Comparison of ENCODE assay signal across 24 mouse cellular contexts in genomic region chr9:30775161-30775560, GRCm38 (mm10).
A peak's percentile ranks its signal among the peaks of the same experiment; 100 is the strongest.
DNase-seq lines count a peak whose midpoint lies in the region.
"Had no signal": no experiment of that assay in that cellular context is flagged by ENCODE, and none has a peak within 500 bp of the region (broad histone marks: within the 10 kb centered on the region; RNA-seq: fewer than 3 reads in every experiment).

No protein-coding gene starts in this region.

- DNase-seq in heart, embryonic 10.5 days (ENCODE audit: low spot score) = peak; percentile 68
- no peak for DNase-seq in heart, adult 9 months (ENCODE audit: low spot score in 2 of 2)
- peak; percentile 56 for DNase-seq in adipocyte (ENCODE audit: low spot score)
- peak; percentile 54 for DNase-seq in embryonic facial prominence, embryonic 10.5 days (ENCODE audit: low spot score)
- peak; percentile 55 to 75 for DNase-seq in kidney, postnatal 36 days
- DNase-seq in left cerebral cortex, postnatal 25 days (ENCODE audit: low spot score in 2 of 2) = no peak
- no peak for DNase-seq in urinary bladder, postnatal 4 days (ENCODE audit: low spot score in 2 of 2)
- DNase-seq: cerebellum, adult 11-12 months; cerebellum, postnatal 25 days; forebrain, postnatal 0 days; heart, postnatal 4 days; layer of hippocampus, adult 9-11 months; lung, adult 18-20 months; midbrain, embryonic 14.5 days; thymus, adult 18-20 months had no signal

- H3K9me3 ChIP-seq in heart, embryonic 10.5 days = no peaks in the 10 kb centered on the region
- H3K9me3 ChIP-seq in embryonic facial prominence, embryonic 10.5 days = 0 out of 2 replicates have a peak, but pooled peaks cover 7% of the 10 kb centered on the region
- H3K9me3 ChIP-seq: embryonic facial prominence, embryonic 13.5 days; stomach, embryonic 15.5 days had no signal

- peaks cover 38% of the 10 kb centered on the region for H3K4me1 ChIP-seq in heart, embryonic 10.5 days
- H3K4me1 ChIP-seq in embryonic facial prominence, embryonic 10.5 days = peaks cover 25% of the 10 kb centered on the region
- H3K4me1 ChIP-seq: megakaryocyte, embryonic 14.5 days had no signal

- H3K27me3 ChIP-seq in heart, embryonic 10.5 days (ENCODE audit: insufficient read depth, poor library complexity, severe bottlenecking) = no peaks in the 10 kb centered on the region
- H3K27me3 ChIP-seq in embryonic facial prominence, embryonic 10.5 days (replicated peaks; ENCODE audit: low read depth, poor library complexity, severe bottlenecking) = no peaks in the 10 kb centered on the region
- H3K27me3 ChIP-seq: CH12.LX; embryonic facial prominence, embryonic 13.5 days; heart, embryonic 13.5 days; megakaryocyte, embryonic 14.5 days; stomach, embryonic 15.5 days had no signal

- H3K27ac ChIP-seq in heart, embryonic 10.5 days = peak overlapping the region; percentile 44
- peak overlapping the region; percentile 80 for H3K27ac ChIP-seq in embryonic facial prominence, embryonic 10.5 days (replicated peaks)
- H3K27ac ChIP-seq: embryonic facial prominence, embryonic 13.5 days; hindbrain, postnatal 0 days; kidney, postnatal 0 days; left cerebral cortex, adult 2 months; stomach, embryonic 15.5 days had no signal

- 46% methylated on average over 6 of the region's 6 CpGs for WGBS in heart, embryonic 10.5 days
- WGBS in embryonic facial prominence, embryonic 10.5 days = 24% methylated on average over 6 of the region's 6 CpGs

- no peaks in the 10 kb centered on the region for H3K36me3 ChIP-seq in heart, embryonic 10.5 days
- H3K36me3 ChIP-seq in embryonic facial prominence, embryonic 10.5 days (replicated peaks) = no peaks in the 10 kb centered on the region
- H3K36me3 ChIP-seq: embryonic facial prominence, embryonic 13.5 days; heart, embryonic 13.5 days; stomach, embryonic 15.5 days had no signal

- no peak overlapping the region for H3K4me3 ChIP-seq in heart, embryonic 10.5 days
- H3K4me3 ChIP-seq in embryonic facial prominence, embryonic 10.5 days = no peak overlapping the region
- H3K4me3 ChIP-seq: embryonic facial prominence, embryonic 13.5 days; heart, embryonic 13.5 days; left cerebral cortex, adult 2 months; megakaryocyte, embryonic 14.5 days; myocyte; stomach, embryonic 15.5 days had no signal

- intact Hi-C loops in left cerebral cortex, postnatal 25 days (cut with DNase I) = no loop called here

Comparison
In these comparisons a context has a peak if more than half of its experiments do, and no peak if none do; other contexts are left out.
1. DNase-seq: peak in heart, embryonic 10.5 days (single experiment), adipocyte (single experiment), embryonic facial prominence, embryonic 10.5 days (single experiment) and kidney, postnatal 36 days (2 of 2); none in heart, adult 9 months (0 of 2), left cerebral cortex, postnatal 25 days (0 of 2) and urinary bladder, postnatal 4 days (0 of 2).